Mouse (Mus musculus): Measurements from ENCODE around the gene Macrod2.

GRCm38 (mm10) chr2:142217371-142217770 is 1822.3 kb downstream of the Macrod2 start:
- TF ChIP-seq CTCF (IDR thresholded peaks at IDR 0.05; ENCODE audit: extremely low read depth, insufficient read length, insufficient replicate concordance, low read depth, low read length): no peak
- no peak for TF ChIP-seq POLR2A (IDR thresholded peaks at IDR 0.05; ENCODE audit: low read depth, low read length)
